Mouse (Mus musculus): Measurements from ENCODE around the gene Vmn2r107. TPM values are rescaled to one million over a fixed set of nuclear protein-coding genes. Genes with fewer than 3 reads are reported as not detected.

Gene Vmn2r107
- not detected for total RNA-seq (2021)
- long read RNA-seq: 0 reads

DNA sequence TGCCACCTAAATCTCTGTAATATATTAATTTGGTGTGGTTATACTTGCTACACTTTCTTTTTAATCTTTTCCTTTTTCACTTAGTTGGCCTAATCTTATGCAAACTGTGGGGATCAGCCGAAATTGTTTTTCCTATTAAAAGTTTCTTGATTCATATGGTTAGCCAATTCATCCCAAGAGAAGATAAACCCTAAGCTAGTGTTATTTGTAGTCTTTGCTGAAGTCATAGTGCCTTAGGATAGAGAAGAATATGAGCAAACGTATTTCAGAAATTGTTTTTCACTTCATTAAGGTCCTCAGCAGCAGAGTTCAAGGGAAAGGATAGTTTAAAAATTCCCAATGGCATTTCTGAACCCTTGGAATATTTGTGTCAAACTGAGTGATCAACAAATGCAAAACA lies at the start of gene Vmn2r107:
Vmn2r107 (plus strand) TSS at position 301 of the 400 bp plus-strand sequence.
- no peak for DNase-seq (ENCODE audit: low spot score in 2 of 2)

- no peak for DNase-seq (ENCODE audit: low spot score in 2 of 2)
These were observed 39.3 kb upstream of the Vmn2r107 start for GRCm38 (mm10) chr17:20305790-20306189.

DNA sequence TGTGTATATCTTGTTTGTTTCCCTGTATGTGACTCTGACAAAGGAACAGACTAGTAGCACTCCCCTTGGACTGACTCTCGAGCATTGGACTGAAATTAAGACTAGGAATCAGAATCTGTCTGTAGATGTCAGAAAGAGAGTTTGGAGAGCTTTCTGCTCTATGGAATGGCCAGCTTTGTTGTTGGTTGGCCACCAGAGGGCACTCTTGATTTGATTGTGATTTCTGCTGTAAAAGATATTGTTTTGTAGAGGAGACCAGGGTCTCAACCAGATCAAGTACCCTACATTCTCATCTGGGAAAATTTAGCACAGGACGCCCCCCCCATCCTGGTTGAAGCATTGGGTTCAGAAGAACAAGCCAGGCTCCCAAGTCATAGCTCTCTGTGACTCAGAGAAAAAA lies 54.1 kb downstream of the Vmn2r107 start:
- no peak for DNase-seq (ENCODE audit: low spot score in 2 of 2)

DNA sequence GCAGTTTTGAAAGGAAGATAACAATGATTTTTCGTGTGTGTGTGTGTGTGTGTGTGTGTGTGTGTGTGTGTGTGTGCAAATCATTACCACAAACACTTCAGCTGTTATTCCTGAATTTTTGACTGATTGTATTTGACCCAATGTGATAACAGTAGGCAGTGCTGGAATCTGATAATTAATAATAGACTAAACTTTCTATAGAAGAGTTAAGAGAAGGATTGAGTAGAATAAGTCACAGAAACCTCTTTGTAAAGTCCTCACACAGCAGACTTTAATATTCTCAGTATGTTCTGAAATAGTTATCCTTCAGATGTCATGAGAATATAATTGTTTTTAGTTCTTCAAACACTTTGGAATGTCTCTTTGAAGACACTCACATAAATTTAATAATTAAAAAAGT lies 68.8 kb downstream of the Vmn2r107 start, which contains the start of gene Vmn1r224:
Vmn1r224 (plus strand) TSS at position 301 of the 400 bp plus-strand sequence.
- DNase-seq (ENCODE audit: low spot score in 2 of 2): no peak

Other genes with a start within 250 kb of the Vmn2r107 start
- not detected for gene Fpr-rs7, start 231.0 kb upstream of the Vmn2r107 start, total RNA-seq (2021)
- not detected for gene Fpr-rs6, start 162.1 kb upstream of the Vmn2r107 start, total RNA-seq (2021)
- not detected for gene Vmn2r105, start 110.2 kb upstream of the Vmn2r107 start, total RNA-seq (2021)
- gene Vmn2r106, start 59.7 kb upstream of the Vmn2r107 start, total RNA-seq (2021): not detected
- gene Vmn1r224, start 68.9 kb downstream of the Vmn2r107 start, total RNA-seq (2021): not detected
- under 1 TPM in 1 of 2 experiments, not detected in 1; 0.05 TPM for gene Vmn2r108, start 136.1 kb downstream of the Vmn2r107 start, total RNA-seq (2021)
- not detected for gene Vmn1r225, start 152.9 kb downstream of the Vmn2r107 start, total RNA-seq (2021)
- not detected for gene Vmn2r109, start 219.5 kb downstream of the Vmn2r107 start, total RNA-seq (2021)